Comparison of ENCODE assay signal across 9 mouse cellular contexts in the genomic region with DNA sequence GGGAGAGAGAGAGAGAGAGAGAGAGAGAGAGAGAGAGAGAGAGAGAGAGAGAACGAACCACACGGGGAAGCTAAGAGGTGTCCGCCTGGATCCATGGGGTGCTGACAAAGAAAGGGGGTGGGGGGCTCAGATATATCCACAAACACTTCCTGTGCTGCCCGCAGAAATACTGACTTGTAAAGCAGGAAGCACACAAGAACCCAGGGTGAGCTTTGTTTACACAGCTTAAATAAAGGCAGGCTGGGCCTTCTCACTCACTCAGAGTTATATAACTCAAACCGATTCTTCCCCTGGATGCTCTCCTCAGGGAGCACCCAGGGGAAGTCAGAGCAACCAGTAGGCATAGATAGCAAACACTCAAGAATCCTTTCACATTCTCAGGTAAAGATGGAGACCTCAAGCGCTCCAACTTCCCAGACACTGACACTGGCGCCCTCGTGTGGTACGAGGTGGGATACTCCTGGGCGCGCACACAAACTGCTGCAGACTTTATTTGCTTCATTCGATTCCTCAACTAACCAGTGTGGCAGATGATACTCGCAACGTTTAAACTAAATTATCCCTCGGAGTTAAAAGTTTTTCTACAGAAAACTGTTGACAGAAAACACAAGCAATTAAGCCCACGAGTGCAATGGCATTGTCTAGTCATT. TPM values are rescaled to one million over a fixed set of nuclear protein-coding genes. Genes with fewer than 3 reads are reported as not detected.
A peak's percentile ranks its signal among the peaks of the same experiment; 100 is the strongest.
DNase-seq lines count a peak whose midpoint lies in the region; ATAC-seq and TF ChIP-seq lines count a peak whose summit lies in the region.
"Had no signal": no experiment of that assay in that cellular context is flagged by ENCODE, and none has a peak within 500 bp of the region (broad histone marks: within the 10 kb centered on the region; RNA-seq: fewer than 3 reads in every experiment).

No protein-coding gene starts in this region.

- no peak overlapping the region for H3K4me2 ChIP-seq in forebrain, embryonic 13.5 days
- H3K4me2 ChIP-seq in heart, postnatal 0 days (ENCODE audit: low read depth, low read length) = peak overlapping the region; percentile 12; the same call in 1 of the 2 replicates
- peak overlapping the region; percentile 49 for H3K4me2 ChIP-seq in lung, embryonic 16.5 days (ENCODE audit: low read depth, low read length)

- no peaks in the 10 kb centered on the region for H3K9me3 ChIP-seq in E14TG2a.4 (ENCODE audit: low read length)
- H3K9me3 ChIP-seq in forebrain, embryonic 13.5 days (replicated peaks) = no peaks in the 10 kb centered on the region
- H3K9me3 ChIP-seq in heart, postnatal 0 days (replicated peaks; ENCODE audit: control insufficient read depth, low read length) = no peaks in the 10 kb centered on the region
- H3K9me3 ChIP-seq in lung, embryonic 16.5 days (ENCODE audit: control insufficient read depth, low read length) = no peaks in the 10 kb centered on the region

- TF ChIP-seq CTCF in E14TG2a.4 (conservative IDR thresholded peaks at IDR 0.05; ENCODE audit: low read length) = peak; percentile 92
- peak; percentile 82 for TF ChIP-seq CTCF in heart, postnatal 0 days (IDR thresholded peaks at IDR 0.05; ENCODE audit: low read depth)
- TF ChIP-seq CTCF in layer of hippocampus, adult 2 months (conservative IDR thresholded peaks at IDR 0.05) = peak; percentile 86

- no peak overlapping the region for H3K9ac ChIP-seq in forebrain, embryonic 13.5 days
- H3K9ac ChIP-seq in heart, postnatal 0 days (replicated peaks; ENCODE audit: low read depth, low read length) = no peak overlapping the region
- no peak overlapping the region for H3K9ac ChIP-seq in lung, embryonic 16.5 days (ENCODE audit: low read length)

- H3K4me1 ChIP-seq in E14TG2a.4 (replicated peaks; ENCODE audit: low read depth, low read length) = no peaks in the 10 kb centered on the region
- H3K4me1 ChIP-seq in forebrain, embryonic 13.5 days = no peaks in the 10 kb centered on the region
- no peaks in the 10 kb centered on the region for H3K4me1 ChIP-seq in heart, postnatal 0 days (ENCODE audit: control insufficient read depth, insufficient read depth)
- H3K4me1 ChIP-seq in lung, embryonic 16.5 days (replicated peaks; ENCODE audit: control insufficient read depth, insufficient read depth, low read length) = peaks cover 3% of the 10 kb centered on the region; the same call in 1 of the 2 replicates

- 35% methylated on average over 16 of the region's 16 CpGs for WGBS in forebrain, embryonic 13.5 days
- 27% methylated on average over 16 of the region's 16 CpGs for WGBS in heart, postnatal 0 days
- 9% methylated on average over 16 of the region's 16 CpGs for WGBS in lung, embryonic 16.5 days

- ATAC-seq in forebrain, embryonic 13.5 days = 0 out of 2 replicates have a peak, but pooled peaks have one; percentile 70
- no peak; the same call in 1 of the 2 replicates for ATAC-seq in heart, postnatal 0 days (ENCODE audit: insufficient read depth, low read depth)
- ATAC-seq in lung, embryonic 16.5 days (ENCODE audit: low read depth) = peak; percentile 71

- no peak for TF ChIP-seq EP300 in heart, postnatal 0 days (IDR thresholded peaks at IDR 0.05; ENCODE audit: low read depth)

- no peak overlapping the region for H3K4me3 ChIP-seq in E14TG2a.4 (replicated peaks; ENCODE audit: low read length)
- H3K4me3 ChIP-seq in forebrain, embryonic 13.5 days = no peak overlapping the region
- no peak overlapping the region for H3K4me3 ChIP-seq in heart, postnatal 0 days (ENCODE audit: low read depth, low read length)
- no peak overlapping the region for H3K4me3 ChIP-seq in layer of hippocampus, adult 2 months
- peak overlapping the region; percentile 29 for H3K4me3 ChIP-seq in lung, embryonic 16.5 days (ENCODE audit: low read length)

- H3K27ac ChIP-seq in forebrain, embryonic 13.5 days = no peak overlapping the region
- H3K27ac ChIP-seq in heart, postnatal 0 days (ENCODE audit: low read depth) = no peak overlapping the region
- H3K27ac ChIP-seq in layer of hippocampus, adult 2 months = no peak overlapping the region
- no peak overlapping the region for H3K27ac ChIP-seq in lung, embryonic 16.5 days (ENCODE audit: low read length)
- H3K27ac ChIP-seq: macrophage had no signal

- H3K36me3 ChIP-seq in E14TG2a.4 (ENCODE audit: insufficient read depth, low read length) = no peaks in the 10 kb centered on the region
- H3K36me3 ChIP-seq in forebrain, embryonic 13.5 days (ENCODE audit: poor library complexity, severe bottlenecking) = no peaks in the 10 kb centered on the region
- H3K36me3 ChIP-seq in heart, postnatal 0 days (replicated peaks; ENCODE audit: control insufficient read depth, insufficient read depth, low read length) = no peaks in the 10 kb centered on the region
- H3K36me3 ChIP-seq in lung, embryonic 16.5 days (ENCODE audit: control insufficient read depth, insufficient read depth, low read length) = no peaks in the 10 kb centered on the region

- peak; percentile 49 for DNase-seq in brain, adult 2 months (ENCODE audit: low read depth, low spot score)
- peak; percentile 53 for DNase-seq in heart, postnatal 0 days (ENCODE audit: low spot score)
- DNase-seq in layer of hippocampus, adult 2 months (ENCODE audit: low spot score in 2 of 2) = peak; percentile 22 to 80
- peak; percentile 35 for DNase-seq in retina, postnatal 7 days (ENCODE audit: low read depth, low spot score)
- DNase-seq in thymus, postnatal 4 days = peak; percentile 94

- no peaks in the 10 kb centered on the region for H3K27me3 ChIP-seq in E14TG2a.4 (ENCODE audit: insufficient read depth, low read length)
- H3K27me3 ChIP-seq in forebrain, embryonic 13.5 days = no peaks in the 10 kb centered on the region
- no peaks in the 10 kb centered on the region for H3K27me3 ChIP-seq in heart, postnatal 0 days (ENCODE audit: control insufficient read depth, insufficient read depth, low read length)
- no peaks in the 10 kb centered on the region for H3K27me3 ChIP-seq in lung, embryonic 16.5 days (ENCODE audit: control insufficient read depth, insufficient read depth, low read depth, low read length)

RNA-seq across cellular contexts. Expression of gene Zp3r, which starts 4.5 kb away (rescaled TPM):
- not detected in 2 replicates for polyA plus RNA-seq in forebrain, embryonic 13.5 days (2015; fragmentation: Nextera tagmentation; extraction: Ambion mirVana)
- total RNA-seq in heart, postnatal 0 days (2014; rRNA removed; ENCODE audit: low replicate concordance) = not detected in 2 replicates
- polyA plus RNA-seq in heart, postnatal 0 days (2015; fragmentation: Nextera tagmentation; extraction: Ambion mirVana) = not detected in 2 replicates
- total RNA-seq in layer of hippocampus, adult 2 months (2021) = not detected
- not detected in 2 replicates for polyA plus RNA-seq in lung, embryonic 16.5 days (2015; fragmentation: Nextera tagmentation; extraction: Ambion mirVana)
- polyA plus RNA-seq: macrophage had no signal

RNA-seq across cellular contexts. Expression of gene C4bp, which starts 27.5 kb away (rescaled TPM):
- polyA plus RNA-seq in forebrain, embryonic 13.5 days (2015; fragmentation: Nextera tagmentation; extraction: Ambion mirVana) = not detected in 2 replicates
- total RNA-seq in heart, postnatal 0 days (2014; rRNA removed; ENCODE audit: low replicate concordance) = not detected in 2 replicates
- not detected in 2 replicates for polyA plus RNA-seq in heart, postnatal 0 days (2015; fragmentation: Nextera tagmentation; extraction: Ambion mirVana)
- total RNA-seq in layer of hippocampus, adult 2 months (2021) = under 1 TPM; 0.38 to 0.66 TPM
- not detected in 2 replicates for polyA plus RNA-seq in lung, embryonic 16.5 days (2015; fragmentation: Nextera tagmentation; extraction: Ambion mirVana)
- polyA plus RNA-seq: macrophage had no signal

Comparison
In these comparisons a context has a peak if more than half of its experiments do, and no peak if none do; other contexts are left out.
1. DNase-seq: peak in every context shown above with its lines; median percentile 94 in thymus, postnatal 4 days; 53 in heart, postnatal 0 days; 51 in layer of hippocampus, adult 2 months; 49 in brain, adult 2 months; 35 in retina, postnatal 7 days.